Mouse (Mus musculus) heart, adult 2 months (tissue): ENCODE results near the gene Prkag1.

Experiments used
- CTCF ChIP-seq: fragments of 200-600 bp; IDR thresholded peaks from 2 replicates; pipeline ENCODE4 v1.8.1; 2022; ENCODE audit warnings: antibody characterized with exemption, mild to moderate bottlenecking, moderate library complexity
- EP300 ChIP-seq: fragments of 200-500 bp; IDR thresholded peaks from 2 replicates; pipeline ENCODE4 v1.6.1; 2011; ENCODE audit warnings: low read depth, low read length, control low read depth; ENCODE audit not compliant: insufficient read depth
- POLR2A ChIP-seq: fragments of 200-500 bp; IDR thresholded peaks from 2 replicates; pipeline ENCODE4 v1.6.1; 2011; ENCODE audit warnings: mild to moderate bottlenecking, low read depth, low read length, control low read depth; ENCODE audit not compliant: insufficient read depth

- no peak for TF ChIP-seq POLR2A
- no peak for TF ChIP-seq CTCF
- TF ChIP-seq EP300, result no peak
Measured at GRCm38 (mm10) chr15:98768259-98768658, 63.1 kb downstream of the Prkag1 start.
